Mouse (Mus musculus) spleen, postnatal 4 days (tissue): ENCODE measurements at regions not wholly inside any gene's neighbourhood (a gene's known extent, or its start where the extent isn't known, plus 50 kb on each side); places are given as distances from the start of the nearest gene placed in this dataset.

Experiments
- DNase-seq, 2 experiments: peaks; one replicate each; pipeline ENCODE4 v3.0.0; 2022; ENCODE audit warnings: low spot score in 2 of 2

- DNase-seq = no peak
Observed at GRCm38 (mm10) chr15:11712481-11713274, 194.4 kb downstream of the Npr3 start.

- no peak for DNase-seq
Observed at GRCm38 (mm10) chr15:11701246-11701645, 205.8 kb downstream of the Npr3 start.

GRCm38 (mm10) chr15:11699929-11700328, 207.2 kb downstream of the Npr3 start:
- no peak for DNase-seq

GRCm38 (mm10) chr15:11697060-11697459, 210.0 kb downstream of the Npr3 start:
- no peak for DNase-seq

GRCm38 (mm10) chr15:11693772-11694270, 213.3 kb downstream of the Npr3 start:
- no peak for DNase-seq

GRCm38 (mm10) chr15:11664839-11665379, 242.2 kb downstream of the Npr3 start:
- DNase-seq = no peak

- DNase-seq = no peak
Observed at GRCm38 (mm10) chr15:11655168-11655567, 251.9 kb downstream of the Npr3 start.

- DNase-seq = no peak
Observed at GRCm38 (mm10) chr15:11646241-11646640, 246.8 kb upstream of the Tars start.

GRCm38 (mm10) chr15:11644779-11645178, 245.3 kb upstream of the Tars start:
- no peak for DNase-seq

GRCm38 (mm10) chr15:11630654-11631053, 231.2 kb upstream of the Tars start:
- no peak for DNase-seq

- no peak for DNase-seq
Observed at GRCm38 (mm10) chr15:11626433-11626832, 227.0 kb upstream of the Tars start.

- no peak for DNase-seq
Observed at GRCm38 (mm10) chr15:11612416-11612815, 213.0 kb upstream of the Tars start.

- no peak for DNase-seq
Observed at GRCm38 (mm10) chr15:11610043-11610670, 210.7 kb upstream of the Tars start.

- DNase-seq = no peak
Observed at GRCm38 (mm10) chr15:11607489-11607888, 208.0 kb upstream of the Tars start.

GRCm38 (mm10) chr15:11605677-11606076, 206.2 kb upstream of the Tars start:
- no peak for DNase-seq

GRCm38 (mm10) chr15:11597021-11597420, 197.6 kb upstream of the Tars start:
- DNase-seq = no peak

GRCm38 (mm10) chr15:11590542-11591116, 191.2 kb upstream of the Tars start:
- DNase-seq = no peak

- DNase-seq = no peak
Observed at GRCm38 (mm10) chr15:11589795-11590194, 190.3 kb upstream of the Tars start.

- DNase-seq = no peak
Observed at GRCm38 (mm10) chr15:11586384-11586783, 186.9 kb upstream of the Tars start.

- DNase-seq = no peak
Observed at GRCm38 (mm10) chr15:11584155-11584554, 184.7 kb upstream of the Tars start.

- no peak for DNase-seq
Observed at GRCm38 (mm10) chr15:11578331-11578730, 178.9 kb upstream of the Tars start.

- no peak for DNase-seq
Observed at GRCm38 (mm10) chr15:11574359-11574758, 174.9 kb upstream of the Tars start.
